Mouse (Mus musculus) heart, embryonic 10.5 days (tissue): ENCODE results near the gene Cnih3. TPM values are rescaled to one million over a fixed set of nuclear protein-coding genes. Genes with fewer than 3 reads are reported as not detected.
A peak's percentile ranks its signal among the peaks of the same experiment; 100 is the strongest.

ENCODE experiments used
- DNase-seq: peaks from one replicate; pipeline ENCODE4 v3.0.0-alpha.2; 2017; ENCODE audit warnings: low spot score
- H3K27ac ChIP-seq: fragments of 300-500 bp; sonication (generic); 2 replicates; pipeline ENCODE4 v1.5.1; 2016; ENCODE audit warnings: mild to moderate bottlenecking
- H3K27me3 ChIP-seq: fragments of 300-500 bp; sonication (generic); 2 replicates; pipeline ENCODE4 v1.6.1; 2016; ENCODE audit warnings: mild to moderate bottlenecking; ENCODE audit not compliant: poor library complexity, insufficient read depth, severe bottlenecking
- H3K36me3 ChIP-seq: fragments of 300-500 bp; sonication (generic); 2 replicates; pipeline ENCODE4 v1.6.1; 2016; ENCODE audit warnings: mild to moderate bottlenecking, moderate library complexity
- H3K4me1 ChIP-seq: fragments of 300-500 bp; sonication (generic); 2 replicates; pipeline ENCODE4 v1.6.1; 2016; ENCODE audit warnings: mild to moderate bottlenecking
- H3K4me3 ChIP-seq: fragments of 300-500 bp; sonication (generic); 2 replicates; pipeline ENCODE4 v1.5.1; 2016; ENCODE audit warnings: mild to moderate bottlenecking, moderate library complexity
- H3K9me3 ChIP-seq: fragments of 300-500 bp; sonication (generic); 2 replicates; pipeline ENCODE4 v1.6.1; 2016; ENCODE audit warnings: mild to moderate bottlenecking, moderate library complexity
- WGBS: fragments of 180-500 bp; shearing (Covaris S2); methylation state at CpG from one replicate; pipeline ENCODE4 v1.1.7; 2016; 5-methylcytosine and 5-hydroxymethylcytosine counted together
- polyA plus RNA-seq: library from polyadenylated mRNA; unstranded; fragments of >200 nt; fragmentation: Nextera tagmentation; extraction: Ambion mirVana; gene quantifications from 2 replicates; pipeline ENCODE4 v1.2.1, GENCODE M21; 2016

Gene Cnih3
- polyA plus RNA-seq, 1 experiment from 2014 or later = 0.14 TPM

DNA sequence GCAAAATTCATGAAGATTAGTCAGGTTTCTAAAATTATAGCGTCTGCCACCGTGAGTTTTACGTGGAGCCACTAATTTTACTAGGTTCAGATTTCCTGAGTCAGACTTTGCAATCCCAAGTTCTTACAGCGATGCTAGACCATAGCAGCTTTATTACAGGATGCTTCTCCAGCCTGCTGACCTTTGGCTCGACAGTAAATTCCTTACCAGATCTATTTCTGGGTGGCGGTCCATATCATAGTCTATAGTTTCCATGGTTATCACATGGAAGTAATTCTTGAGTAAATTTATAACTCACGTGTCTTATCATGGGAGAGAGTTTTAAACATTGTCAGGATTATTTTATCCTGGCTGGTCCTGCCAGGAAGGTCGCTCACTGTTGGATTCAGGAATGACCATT lies 117.0 kb downstream of the Cnih3 start:
- Histone ChIP-seq H3K4me3 (no peak overlapping the region), H3K9me3 (peaks cover 11% of the 10 kb centered on the region), H3K4me1 (peaks cover 17% of the 10 kb centered on the region), H3K27me3 (no peaks in the 10 kb centered on the region), H3K36me3 (peaks cover 3% of the 10 kb centered on the region; the same call in 1 of the 2 replicates), H3K27ac (no peak overlapping the region)
- DNase-seq = no peak
- WGBS = 81% methylated on average over 8 of the region's 8 CpGs

DNA sequence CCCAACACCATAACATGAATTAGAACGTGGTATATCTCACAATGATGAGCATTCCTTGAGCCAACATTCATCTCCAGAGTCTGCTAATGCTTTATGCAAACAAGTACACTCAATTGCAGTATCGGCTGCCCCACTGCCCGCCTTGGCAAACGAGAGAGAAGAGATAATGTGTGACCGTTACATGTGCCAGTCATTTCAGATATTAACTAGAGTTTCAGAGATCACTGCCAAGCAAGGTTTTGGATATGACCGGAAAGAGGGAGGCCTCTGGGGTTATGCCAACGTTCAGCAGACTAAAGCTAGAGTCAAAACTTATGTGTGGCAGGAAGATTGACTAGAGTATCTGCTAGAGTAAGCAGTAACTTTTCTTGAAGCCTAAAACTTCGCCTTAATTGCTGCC lies 123.7 kb downstream of the Cnih3 start:
- 75% methylated on average over 8 of the region's 8 CpGs for WGBS
- H3K27me3 ChIP-seq = no peaks in the 10 kb centered on the region

DNA sequence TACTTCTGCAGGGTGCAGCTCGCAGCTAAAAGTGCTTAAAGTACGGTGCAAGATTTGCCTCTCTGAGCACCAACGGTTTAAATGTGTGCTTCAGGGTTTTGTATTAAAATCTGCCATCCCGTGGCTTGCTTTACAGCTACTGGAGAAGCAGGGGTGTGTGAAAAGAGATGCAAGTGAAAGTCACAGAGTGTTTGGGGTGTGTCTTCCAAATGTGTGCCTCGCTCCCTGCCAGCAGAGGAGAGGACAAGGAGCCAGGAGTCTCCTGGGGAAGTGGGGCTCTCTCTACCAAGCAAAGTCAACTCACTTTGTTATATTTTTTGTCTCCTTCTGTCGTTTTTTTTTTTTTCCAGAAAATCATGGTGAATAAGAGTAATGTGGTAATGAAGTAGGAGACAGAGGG lies 124.1 kb downstream of the Cnih3 start:
- Histone ChIP-seq H3K4me1 (no peaks in the 10 kb centered on the region), H3K36me3 (peaks cover 3% of the 10 kb centered on the region; the same call in 1 of the 2 replicates), H3K27ac (no peak overlapping the region), H3K4me3 (no peak overlapping the region), H3K9me3 (peaks cover under 1% of the 10 kb centered on the region; the same call in 1 of the 2 replicates), H3K27me3 (no peaks in the 10 kb centered on the region)
- 68% methylated on average over 6 of the region's 6 CpGs for WGBS
- DNase-seq = no peak

More for the DNA sequence above, 123.7 kb downstream of the Cnih3 start:
- Histone ChIP-seq H3K36me3 (peaks cover 3% of the 10 kb centered on the region; the same call in 1 of the 2 replicates), H3K4me1 (no peaks in the 10 kb centered on the region), H3K9me3 (peaks cover 4% of the 10 kb centered on the region), H3K27ac (no peak overlapping the region), H3K4me3 (no peak overlapping the region)
- no peak for DNase-seq

DNA sequence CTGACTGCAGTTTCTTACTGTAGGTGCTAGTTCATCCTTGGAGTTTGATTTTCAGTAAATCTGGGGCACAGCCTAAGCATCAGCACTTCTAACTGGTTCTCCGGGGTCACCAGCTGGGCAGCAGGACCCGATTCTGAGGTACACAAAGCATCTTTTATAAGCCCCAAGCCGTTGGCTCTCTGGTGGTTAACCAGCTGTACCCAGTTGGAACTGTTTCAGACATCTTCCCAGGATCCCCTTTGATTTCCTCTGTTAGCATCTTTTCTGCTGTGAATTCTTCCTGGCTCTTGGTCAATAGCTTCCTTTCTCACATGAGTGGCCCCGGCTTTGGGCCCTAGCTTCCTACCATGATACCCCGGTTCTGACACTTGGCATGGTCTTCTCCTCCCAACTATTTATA lies 132.3 kb downstream of the Cnih3 start:
- H3K4me3 ChIP-seq = no peak overlapping the region
- H3K27me3 ChIP-seq = no peaks in the 10 kb centered on the region
- 75% methylated on average over 5 of the region's 5 CpGs for WGBS
- H3K36me3 ChIP-seq = no peaks in the 10 kb centered on the region
- H3K4me1 ChIP-seq = no peaks in the 10 kb centered on the region
- no peak for DNase-seq
- no peaks in the 10 kb centered on the region for H3K9me3 ChIP-seq
- H3K27ac ChIP-seq = no peak overlapping the region

DNA sequence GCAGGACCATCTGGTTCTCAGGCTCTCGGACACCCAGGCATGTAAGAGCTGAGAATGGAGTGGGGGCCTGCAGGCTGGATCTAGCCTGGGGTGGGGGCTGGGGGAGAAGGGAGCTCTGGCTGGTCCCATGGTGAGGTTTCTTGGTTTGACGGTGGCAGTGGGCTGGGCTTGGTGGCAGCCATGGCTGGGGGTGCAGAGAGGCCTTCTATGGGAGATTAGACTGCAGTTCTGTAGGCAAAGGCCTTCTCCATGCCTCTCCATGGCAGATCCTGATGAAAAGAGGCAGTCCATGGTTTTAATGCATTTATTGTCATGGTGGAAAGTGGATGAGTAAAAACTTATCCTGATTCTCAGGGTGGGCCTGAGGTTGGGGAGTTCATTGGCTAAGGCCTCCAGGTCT lies 151.0 kb downstream of the Cnih3 start:
- 80% methylated on average over 2 of the region's 2 CpGs for WGBS
- no peaks in the 10 kb centered on the region for H3K27me3 ChIP-seq
- H3K9me3 ChIP-seq = no peaks in the 10 kb centered on the region
- no peak overlapping the region for H3K4me3 ChIP-seq
- peak; percentile 53 for DNase-seq
- H3K4me1 ChIP-seq = peaks cover 3% of the 10 kb centered on the region; the same call in 1 of the 2 replicates
- no peak overlapping the region for H3K27ac ChIP-seq
- H3K36me3 ChIP-seq = no peaks in the 10 kb centered on the region

DNA sequence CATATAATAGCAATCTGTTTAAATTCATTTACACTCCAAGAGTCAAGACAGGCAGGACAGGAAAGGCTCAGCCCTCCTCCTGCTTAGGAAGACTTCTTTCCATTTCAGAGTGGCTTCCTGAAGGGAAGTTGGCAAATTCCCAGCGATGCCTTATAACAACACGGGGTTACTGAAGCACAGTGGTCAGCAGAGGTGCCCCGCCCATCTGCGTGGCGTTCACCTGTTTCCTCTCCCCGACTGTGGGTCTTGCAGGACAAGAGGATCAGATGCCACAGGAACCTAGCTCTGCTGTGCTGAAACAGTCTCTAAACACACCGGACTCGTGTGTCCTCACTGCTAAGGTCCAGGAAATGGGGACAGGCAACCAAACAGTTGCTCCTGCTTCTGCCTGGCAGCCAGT lies 152.9 kb downstream of the Cnih3 start:
- 48% methylated on average over 8 of the region's 8 CpGs for WGBS
- peak; percentile 68 for DNase-seq
- Histone ChIP-seq H3K27ac (0 out of 2 replicates have a peak overlapping the region, but pooled peaks have one; percentile 22), H3K4me3 (no peak overlapping the region), H3K36me3 (no peaks in the 10 kb centered on the region), H3K9me3 (no peaks in the 10 kb centered on the region), H3K4me1 (peaks cover 3% of the 10 kb centered on the region), H3K27me3 (no peaks in the 10 kb centered on the region)

Other genes starting within 250 kb of the Cnih3 start
- 26.1 and 33.5 TPM in 2 replicates for gene Nvl, start 208.4 kb upstream of the Cnih3 start, polyA plus RNA-seq
- gene Cnih4, start 207.9 kb upstream of the Cnih3 start, polyA plus RNA-seq = 150 and 166 TPM in 2 replicates
- gene Wdr26, start 140.6 kb upstream of the Cnih3 start, polyA plus RNA-seq = 24.4 and 26.3 TPM in 2 replicates
- gene Ccdc121, start 158.8 kb downstream of the Cnih3 start, polyA plus RNA-seq = 0.15 TPM in 1 of 2 replicates, not detected in the other
- gene Dnah14, start 223.9 kb downstream of the Cnih3 start, polyA plus RNA-seq = 0.80 and 0.92 TPM in 2 replicates